Mouse (Mus musculus) MEL (cell line): ENCODE measurements around the gene B230104I21Rik. TPM values are rescaled to one million over a fixed set of nuclear protein-coding genes. Genes with fewer than 3 reads are reported as not detected.

Experiments
- polyA plus RNA-seq, 2 experiments: library from polyadenylated mRNA; stranded (reverse) in 1 of 2; unstranded in 1 of 2; fragments of >175 nt in 1 of 2; fragments of >200 nt in 1 of 2; gene quantifications; 2 replicates each; pipeline versions ENCODE4 v1.2.1 to v1.2.4; 2012; ENCODE audit warnings: low replicate concordance in 2 of 2, low read depth in 1 of 2; ENCODE audit not compliant: insufficient read length in 2 of 2, insufficient read depth in 1 of 2, missing spikeins in 1 of 2
- total RNA-seq: library from RNA; depleted of rRNA; stranded (reverse); fragments of 300-350 nt; gene quantifications from 2 replicates; pipeline ENCODE4 v1.2.3, GENCODE M21; 2012; rRNA removed

The B230104I21Rik gene
- total and polyA plus RNA-seq, 3 experiments, result not detected

Other genes with a start within 250 kb of the B230104I21Rik start
- 0.04 TPM in 1 of 2 replicates, not detected in the other for gene Trp73, start 195.9 kb upstream of the B230104I21Rik start, total RNA-seq
- under 1 TPM in 1 of 2 experiments, not detected in 1; 0.03 TPM for gene Trp73, start 195.9 kb upstream of the B230104I21Rik start, polyA plus RNA-seq
- gene Wrap73, start 193.8 kb upstream of the B230104I21Rik start, total RNA-seq, result 41.7 and 49.7 TPM in 2 replicates
- gene Wrap73, start 193.8 kb upstream of the B230104I21Rik start, polyA plus RNA-seq, result 10 to 100 TPM in 1 of 2 experiments, not detected in 1; 49.7 TPM
- 43.5 and 49.3 TPM in 2 replicates for gene Tprgl, start 175.5 kb upstream of the B230104I21Rik start, total RNA-seq
- 100 to 1,000 TPM in 1 of 2 experiments, 10 to 100 TPM in 1; 67.4 to 163 TPM for gene Tprgl, start 175.5 kb upstream of the B230104I21Rik start, polyA plus RNA-seq
- gene Megf6, start 165.4 kb upstream of the B230104I21Rik start, total RNA-seq, result 0.12 TPM in 1 of 2 replicates, not detected in the other
- gene Megf6, start 165.4 kb upstream of the B230104I21Rik start, polyA plus RNA-seq, result under 1 TPM in 1 of 2 experiments, not detected in 1; 0.07 TPM
- gene Arhgef16, start 34.5 kb upstream of the B230104I21Rik start, total RNA-seq, result not detected in 2 replicates
- gene Arhgef16, start 34.5 kb upstream of the B230104I21Rik start, polyA plus RNA-seq, result not detected